26 mouse cellular contexts compared by ENCODE assay signal in genomic region chr4:87590797-87591196, GRCm38 (mm10).
DNase-seq lines count a peak whose midpoint lies in the region; ATAC-seq and TF ChIP-seq lines count a peak whose summit lies in the region.
"Had no signal": no experiment of that assay in that cellular context is flagged by ENCODE, and none has a peak within 500 bp of the region (broad histone marks: within the 10 kb centered on the region; RNA-seq: fewer than 3 reads in every experiment).

No protein-coding gene starts in this region.

- 83% methylated on average over 3 of the region's 3 CpGs for WGBS in forebrain, embryonic 14.5 days
- 94% methylated on average over 3 of the region's 3 CpGs for WGBS in forebrain, embryonic 10.5 days
- 61% methylated on average over 3 of the region's 3 CpGs for WGBS in forebrain, postnatal 0 days
- 90% methylated on average over 3 of the region's 3 CpGs for WGBS in forebrain, embryonic 13.5 days

- no peak overlapping the region for H3K27ac ChIP-seq in forebrain, embryonic 14.5 days (ENCODE audit: low read depth, low read length)
- H3K27ac ChIP-seq in forebrain, embryonic 10.5 days = no peak overlapping the region
- no peak overlapping the region for H3K27ac ChIP-seq in forebrain, postnatal 0 days (ENCODE audit: low read depth, low read length)
- H3K27ac ChIP-seq in forebrain, embryonic 13.5 days = no peak overlapping the region
- H3K27ac ChIP-seq: embryonic facial prominence, embryonic 13.5 days; embryonic facial prominence, embryonic 15.5 days; forebrain, embryonic 12.5 days had no signal

- peak; percentile 41 for DNase-seq in forebrain, embryonic 14.5 days (ENCODE audit: low spot score)
- no peak for DNase-seq in forebrain, embryonic 10.5 days (ENCODE audit: extremely low spot score, low spot score)
- DNase-seq in forebrain, postnatal 0 days = peak; percentile 43
- DNase-seq in gonadal fat pad, adult 2 months (ENCODE audit: low read depth) = peak; percentile 1
- no peak for DNase-seq in kidney, adult 8-10 months
- DNase-seq: adrenal gland, adult 8-10 months; adrenal gland, postnatal 14 days; adrenal gland, postnatal 36 days; B cell, adult 2 months; cerebellum, adult 11 months; cerebellum, adult 18-20 months; cerebellum, adult 8-10 months; cerebellum, adult 9-11 months; cerebellum, postnatal 14 days; cerebellum, postnatal 36 days; embryo, embryonic 11 days had no signal

- H3K36me3 ChIP-seq in forebrain, embryonic 14.5 days (ENCODE audit: control insufficient read depth, insufficient read depth, low read length) = no peaks in the 10 kb centered on the region
- H3K36me3 ChIP-seq in forebrain, embryonic 10.5 days (replicated peaks) = no peaks in the 10 kb centered on the region
- H3K36me3 ChIP-seq in forebrain, postnatal 0 days (ENCODE audit: insufficient read depth) = no peaks in the 10 kb centered on the region
- H3K36me3 ChIP-seq in forebrain, embryonic 13.5 days (ENCODE audit: poor library complexity, severe bottlenecking) = no peaks in the 10 kb centered on the region
- H3K36me3 ChIP-seq: embryonic facial prominence, embryonic 13.5 days; embryonic facial prominence, embryonic 15.5 days; forebrain, embryonic 12.5 days; G1E had no signal

- H3K4me1 ChIP-seq in forebrain, embryonic 14.5 days (ENCODE audit: control insufficient read depth, insufficient read depth, low read length) = no peaks in the 10 kb centered on the region
- H3K4me1 ChIP-seq in forebrain, embryonic 10.5 days = no peaks in the 10 kb centered on the region
- H3K4me1 ChIP-seq in forebrain, postnatal 0 days (ENCODE audit: insufficient read depth) = no peaks in the 10 kb centered on the region
- no peaks in the 10 kb centered on the region for H3K4me1 ChIP-seq in forebrain, embryonic 13.5 days
- H3K4me1 ChIP-seq: embryonic facial prominence, embryonic 15.5 days had no signal

- H3K9me3 ChIP-seq in forebrain, embryonic 14.5 days (replicated peaks; ENCODE audit: control insufficient read depth, low read length) = no peaks in the 10 kb centered on the region
- no peaks in the 10 kb centered on the region for H3K9me3 ChIP-seq in forebrain, embryonic 10.5 days
- H3K9me3 ChIP-seq in forebrain, postnatal 0 days (ENCODE audit: low read length) = no peaks in the 10 kb centered on the region
- no peaks in the 10 kb centered on the region for H3K9me3 ChIP-seq in forebrain, embryonic 13.5 days (replicated peaks)
- H3K9me3 ChIP-seq: embryonic facial prominence, embryonic 13.5 days; embryonic facial prominence, embryonic 15.5 days; forebrain, embryonic 12.5 days; G1E had no signal

- no peak for TF ChIP-seq CTCF in forebrain, postnatal 0 days (IDR thresholded peaks at IDR 0.05; ENCODE audit: low read depth)

- H3K4me3 ChIP-seq in forebrain, embryonic 14.5 days (ENCODE audit: low read depth, low read length) = no peak overlapping the region
- H3K4me3 ChIP-seq in forebrain, embryonic 10.5 days = no peak overlapping the region
- H3K4me3 ChIP-seq in forebrain, postnatal 0 days (ENCODE audit: low read depth, low read length) = no peak overlapping the region
- no peak overlapping the region for H3K4me3 ChIP-seq in forebrain, embryonic 13.5 days
- H3K4me3 ChIP-seq: embryonic facial prominence, embryonic 13.5 days; embryonic facial prominence, embryonic 15.5 days; erythroblast, embryonic 14.5 days; forebrain, embryonic 12.5 days had no signal

- H3K9ac ChIP-seq in forebrain, embryonic 14.5 days (ENCODE audit: low read length) = no peak overlapping the region
- no peak overlapping the region for H3K9ac ChIP-seq in forebrain, postnatal 0 days
- no peak overlapping the region for H3K9ac ChIP-seq in forebrain, embryonic 13.5 days
- H3K9ac ChIP-seq: embryonic facial prominence, embryonic 13.5 days; embryonic facial prominence, embryonic 15.5 days; forebrain, embryonic 12.5 days had no signal

- no peak overlapping the region for H3K4me2 ChIP-seq in forebrain, embryonic 14.5 days (ENCODE audit: low read length)
- H3K4me2 ChIP-seq in forebrain, postnatal 0 days (ENCODE audit: low read depth) = no peak overlapping the region
- no peak overlapping the region for H3K4me2 ChIP-seq in forebrain, embryonic 13.5 days
- H3K4me2 ChIP-seq: embryonic facial prominence, embryonic 13.5 days; embryonic facial prominence, embryonic 15.5 days; forebrain, embryonic 12.5 days had no signal

- no peaks in the 10 kb centered on the region for H3K27me3 ChIP-seq in forebrain, embryonic 14.5 days (replicated peaks; ENCODE audit: control insufficient read depth, insufficient read depth, low read length)
- no peaks in the 10 kb centered on the region for H3K27me3 ChIP-seq in forebrain, embryonic 10.5 days (ENCODE audit: poor library complexity, severe bottlenecking)
- H3K27me3 ChIP-seq in forebrain, postnatal 0 days (ENCODE audit: insufficient read depth, low read length) = no peaks in the 10 kb centered on the region
- H3K27me3 ChIP-seq in forebrain, embryonic 13.5 days = no peaks in the 10 kb centered on the region
- H3K27me3 ChIP-seq: CH12.LX; embryonic facial prominence, embryonic 13.5 days; embryonic facial prominence, embryonic 15.5 days; forebrain, embryonic 12.5 days had no signal

- no peak for ATAC-seq in forebrain, embryonic 14.5 days
- ATAC-seq in forebrain, postnatal 0 days = peak; percentile 83
- no peak for ATAC-seq in forebrain, embryonic 13.5 days
- ATAC-seq: activated CD4-positive, CD25-positive, alpha-beta regulatory T cell, adult 4 months; CD4-positive, CD25-positive, alpha-beta regulatory T cell, adult 4 months; Patski had no signal

Comparison
In these comparisons a context has a peak if more than half of its experiments do, and no peak if none do; other contexts are left out.
1. DNase-seq: peak in forebrain, embryonic 14.5 days (single experiment), forebrain, postnatal 0 days (single experiment) and gonadal fat pad, adult 2 months (single experiment); none in forebrain, embryonic 10.5 days (single experiment) and kidney, adult 8-10 months (0 of 2).